Mouse (Mus musculus) testis, adult 10 weeks (tissue): Measurements from ENCODE around the gene Trim52. TPM values are rescaled to one million over a fixed set of nuclear protein-coding genes. Genes with fewer than 3 reads are reported as not detected.

ENCODE experiments used
- polyA plus RNA-seq: library from polyadenylated mRNA; stranded (reverse); fragments of 350-450 nt; fragmentation: Illumina TruSeq; extraction: RNeasy Lipid Tissue Mini Kit (QIAGEN cat#74804); gene quantifications from one replicate; pipeline ENCODE4 v1.2.3, GENCODE M21; 2014; ENCODE audit warnings: low read depth, low replicate concordance

The Trim52 gene
- 52.8 TPM for polyA plus RNA-seq

GRCm38 (mm10) chr14:106105980-106106379 is at the start of gene Trim52:
Gene Trim52, plus strand, starts transcription at chr14:106106198.

Other genes starting within 250 kb of the Trim52 start
- 1.2 TPM for gene Spry2, start 209.4 kb upstream of the Trim52 start, polyA plus RNA-seq